Mouse (Mus musculus) retina, postnatal 1 day (tissue): Measurements from ENCODE around the gene Cyp2j13.
"Not testable (repeated sequence)": the region's sequence is repeated elsewhere in the genome, so short reads cannot be mapped to it uniquely, and the experiment has no call there.

ENCODE experiments used
- DNase-seq: peaks from one replicate; pipeline ENCODE4 v3.0.0-alpha.2; 2012

Cyp2j13 gene

DNA sequence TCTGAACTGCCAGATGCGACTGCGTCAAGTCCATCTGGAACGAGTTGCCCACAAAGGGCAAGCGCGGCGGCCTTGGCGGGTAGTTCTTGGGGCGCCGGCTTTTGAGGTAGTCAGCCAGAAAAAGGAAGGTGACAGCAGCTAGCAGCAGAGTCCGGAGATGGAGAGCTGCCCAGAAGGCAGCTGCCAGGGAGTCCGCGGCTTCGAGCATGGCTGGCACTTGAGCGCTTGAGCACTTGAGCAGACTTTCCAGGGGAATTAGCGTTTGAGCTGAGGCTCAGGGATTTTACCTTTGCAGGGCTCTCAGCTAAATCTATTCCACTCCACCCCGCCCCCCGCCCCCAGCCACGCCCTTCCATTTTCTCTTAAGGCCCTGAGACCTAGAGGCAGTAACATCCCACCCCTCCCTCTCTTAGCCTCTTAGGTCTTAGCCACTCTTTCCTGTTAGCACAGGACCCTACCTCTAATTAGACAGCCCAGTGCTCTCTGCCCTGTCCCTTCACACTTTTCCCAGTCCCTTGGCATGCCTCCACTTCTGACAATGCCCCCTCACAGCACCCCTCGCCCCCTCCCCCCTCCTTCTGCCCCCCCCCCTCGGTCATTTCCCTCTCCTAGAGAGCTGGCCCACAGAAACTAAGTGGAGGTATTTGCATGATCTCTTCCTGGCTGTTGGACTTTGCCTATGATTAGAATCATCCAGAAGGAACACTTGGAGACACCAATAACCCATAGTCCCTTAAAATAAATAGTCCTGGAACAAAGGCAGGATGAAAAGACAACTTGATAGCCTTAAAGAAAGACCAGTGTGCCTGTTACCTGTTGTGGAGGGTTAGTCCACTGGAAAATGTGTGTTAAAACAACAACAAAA is at the start of gene Cyp2j13:
Gene Cyp2j13, minus strand, starts transcription at position 286 of the 865 bp plus-strand sequence.
- DNase-seq = peak; percentile 81

DNA sequence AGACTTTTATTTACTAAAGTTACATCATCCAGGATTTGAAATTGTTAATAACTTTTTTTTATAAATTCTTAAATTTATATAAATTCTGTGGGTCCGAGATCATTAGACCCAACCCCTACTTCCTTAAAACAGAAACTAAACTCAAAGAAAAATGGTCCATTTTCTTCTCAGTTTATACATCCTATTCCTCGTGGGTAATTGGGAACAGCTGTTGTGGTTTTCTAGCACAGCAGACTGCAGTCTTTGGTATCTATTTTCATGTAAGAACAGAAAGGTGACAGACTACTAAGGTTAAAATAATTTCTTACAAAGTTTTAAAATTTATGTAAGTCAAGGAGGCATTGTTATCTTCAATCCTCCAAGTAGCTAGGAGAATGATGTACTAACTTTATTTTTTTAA is 19.5 kb upstream of the Cyp2j13 start:
- no peak for DNase-seq

DNA sequence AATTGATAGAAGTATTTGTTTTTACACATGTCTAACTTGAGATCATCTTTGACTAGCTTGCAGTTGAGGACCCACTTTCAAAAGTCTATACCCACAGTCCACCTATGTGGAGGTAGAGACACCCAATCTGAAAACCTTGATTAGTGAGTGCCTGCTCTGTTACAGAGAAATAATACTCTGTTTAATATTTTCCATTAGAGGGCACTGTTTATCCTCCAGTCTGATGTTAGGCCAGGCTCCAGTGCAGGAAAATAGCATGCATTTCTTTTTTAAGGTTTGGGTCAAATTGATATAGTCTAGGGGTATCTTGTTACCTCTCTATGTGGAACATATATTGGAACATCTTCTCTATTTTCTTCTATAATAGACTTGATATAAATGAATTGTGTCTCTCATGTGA is 14.5 kb upstream of the Cyp2j13 start:
- no peak for DNase-seq

DNA sequence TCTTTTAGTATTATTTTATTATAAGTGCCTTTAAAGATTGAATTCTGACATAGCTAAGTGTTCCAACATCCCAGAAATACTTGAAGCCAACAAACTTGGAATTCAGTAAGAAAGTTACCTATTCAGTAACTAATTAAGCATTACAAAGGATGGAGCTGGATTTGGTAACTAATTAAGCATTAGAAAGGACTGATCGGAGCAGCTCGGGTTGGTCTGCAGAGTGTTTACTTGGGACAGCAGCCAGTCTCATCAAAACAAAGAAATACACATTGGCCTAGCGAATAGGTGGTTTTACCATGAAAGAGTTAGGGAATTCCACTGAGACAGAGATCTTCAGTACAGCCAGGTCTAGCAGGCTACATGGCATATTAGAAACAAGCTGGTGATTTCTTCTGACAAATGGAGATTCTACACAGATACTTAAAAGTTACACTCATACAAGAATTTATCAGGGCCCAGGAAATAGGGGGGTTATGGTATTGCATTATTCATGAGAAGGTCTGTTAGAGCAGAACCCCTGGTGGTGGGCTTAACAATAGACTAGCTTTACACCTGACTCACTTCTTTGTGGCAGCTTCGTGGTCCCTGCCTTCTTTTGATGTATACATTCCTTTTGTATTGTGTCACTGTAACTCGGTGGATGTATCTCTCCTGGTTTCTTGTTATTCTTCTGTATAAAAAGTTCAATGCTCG is 12.2 kb upstream of the Cyp2j13 start:
- DNase-seq = not testable (repeated sequence)

DNA sequence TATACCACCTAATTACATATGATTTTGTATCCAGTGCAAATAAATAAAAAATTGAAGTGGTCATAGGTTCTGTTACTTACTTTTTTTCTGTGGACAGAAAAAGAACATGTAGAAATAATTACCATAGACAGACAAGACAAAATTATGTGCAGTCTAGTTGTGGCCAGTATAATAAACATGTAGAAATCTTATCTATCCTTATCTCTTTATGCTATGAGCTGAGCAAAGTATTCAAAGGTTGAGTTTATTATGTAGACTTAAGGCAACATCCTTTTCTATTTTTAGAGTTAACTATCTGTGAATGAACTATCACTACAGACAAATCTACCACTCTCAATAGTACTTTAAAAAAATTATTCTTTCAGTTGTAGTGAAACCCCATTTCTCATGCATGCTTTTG is 962 bp upstream of the Cyp2j13 start:
- no peak for DNase-seq

DNA sequence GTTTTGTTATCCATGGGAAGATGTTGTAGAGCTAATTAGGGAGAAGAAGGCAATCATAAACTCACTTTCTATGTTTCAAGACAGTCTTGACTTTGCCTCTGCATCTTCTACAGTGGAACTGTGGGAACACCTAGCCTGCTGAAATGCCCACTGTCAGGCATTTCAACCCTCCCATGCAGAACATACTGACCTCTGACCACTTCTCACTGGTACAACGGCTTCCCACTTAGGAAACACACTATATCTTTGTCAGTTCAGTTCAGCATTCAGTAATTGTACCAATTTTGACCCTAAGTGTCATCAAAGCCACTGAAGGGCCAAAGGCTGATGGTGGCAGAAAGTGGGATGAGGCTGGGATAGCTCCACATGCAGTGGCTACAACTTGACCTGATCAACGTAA is 15.3 kb downstream of the Cyp2j13 start:
- DNase-seq = no peak

DNA sequence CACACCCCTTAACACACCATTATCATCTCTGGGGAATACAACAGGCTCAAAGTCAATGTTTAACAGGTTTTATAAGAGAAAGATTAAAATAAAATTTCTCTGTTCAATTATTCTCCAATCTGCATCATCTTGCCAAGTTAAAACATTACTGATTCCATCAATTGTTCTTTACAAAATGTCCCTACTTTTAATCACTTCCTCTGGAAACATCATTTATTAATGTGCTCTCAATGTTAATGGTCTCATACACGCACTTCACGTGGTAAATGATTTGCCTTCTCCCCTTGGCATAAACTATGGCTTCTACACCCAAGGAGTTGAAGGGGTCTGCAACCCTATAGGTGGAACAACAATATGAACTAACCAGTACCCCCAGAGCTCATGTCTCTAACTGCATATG is 17.2 kb downstream of the Cyp2j13 start:
- no peak for DNase-seq

DNA sequence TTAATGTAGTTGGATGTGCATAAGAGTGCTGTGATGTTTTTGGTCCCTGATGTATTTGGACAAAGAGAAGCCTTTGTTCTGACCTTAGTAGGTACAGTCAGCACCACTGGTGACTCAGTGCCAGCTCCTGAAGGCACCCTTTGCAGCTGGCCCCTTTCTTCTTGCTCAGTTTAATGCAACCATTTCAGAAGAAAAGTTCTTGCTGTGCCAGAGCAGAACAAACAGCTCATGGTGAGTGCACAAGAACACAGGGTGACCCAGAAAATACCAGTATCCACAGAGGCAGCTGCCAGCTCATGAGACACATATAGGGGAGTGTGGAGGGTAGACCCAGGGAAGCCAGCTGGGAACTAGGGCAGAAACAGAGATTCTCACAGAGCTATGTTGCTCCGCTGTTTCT is 48.9 kb downstream of the Cyp2j13 start:
- peak; percentile 98 for DNase-seq

DNA sequence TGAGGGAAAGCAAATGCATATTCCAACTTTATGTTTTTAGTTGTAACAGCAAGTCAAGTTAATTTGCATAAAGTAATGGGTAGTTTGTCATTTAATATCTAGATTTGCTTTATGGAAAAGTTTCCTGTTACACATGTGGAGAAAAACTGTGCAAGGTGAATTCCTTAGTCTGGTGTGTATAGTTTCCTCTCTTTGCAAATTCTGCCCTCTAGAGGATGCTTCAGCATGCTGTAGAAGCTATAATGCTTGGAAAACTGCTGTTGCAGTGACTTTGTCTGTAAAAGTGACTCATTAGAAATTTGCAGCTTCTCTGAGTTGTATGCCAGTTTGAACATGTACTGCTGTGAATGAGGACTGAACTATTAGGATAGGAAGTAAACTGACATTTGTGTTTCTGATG is 54.5 kb downstream of the Cyp2j13 start:
- DNase-seq = peak; percentile 50

DNA sequence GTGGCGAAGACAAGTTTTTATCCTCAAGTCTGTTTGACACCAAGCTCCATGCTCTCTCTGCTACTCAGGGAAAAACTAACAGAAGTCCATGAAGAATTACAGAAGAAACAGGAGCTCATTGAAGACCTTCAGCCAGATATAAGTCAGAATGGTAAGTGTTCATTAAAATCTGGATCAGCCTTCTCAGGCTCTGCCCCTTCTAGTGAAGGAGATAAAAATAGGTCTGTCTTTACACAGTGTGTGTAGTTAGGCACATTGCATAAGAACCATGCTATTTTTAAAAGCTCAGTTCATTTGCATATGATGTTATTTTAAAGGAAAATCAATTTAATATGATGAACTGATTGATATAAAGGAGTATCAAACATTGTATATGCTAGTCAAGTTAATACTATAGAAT is 60.5 kb downstream of the Cyp2j13 start:
- DNase-seq = no peak

DNA sequence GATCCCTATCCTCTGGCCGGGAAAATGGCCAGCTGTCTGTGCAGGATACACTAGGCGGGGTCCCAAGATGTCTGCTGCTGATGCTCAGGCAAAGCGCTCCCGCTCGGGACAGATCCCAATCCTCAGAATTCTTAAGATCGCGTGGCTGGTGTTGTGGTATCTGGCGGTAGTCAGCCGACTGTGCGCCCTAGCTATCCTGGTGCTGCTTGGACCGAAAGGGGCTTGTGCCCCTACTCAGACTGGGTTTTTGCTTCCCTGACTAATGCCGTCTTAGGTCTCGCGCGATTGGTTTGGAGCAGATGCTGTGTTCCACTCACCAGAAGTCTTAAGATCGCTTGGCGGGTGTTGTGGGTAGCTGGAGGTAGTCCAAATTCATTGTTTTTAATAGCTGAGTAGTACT is 95.1 kb downstream of the Cyp2j13 start:
- not testable (repeated sequence) for DNase-seq
